Mouse (Mus musculus) megakaryocyte, embryonic 14.5 days (primary cell): ENCODE results near the gene Scg5.

Source experiments
- FLI1 ChIP-seq: IDR thresholded peaks from 2 replicates; pipeline ENCODE4 v1.6.1; 2012; ENCODE audit warnings: low read length, inconsistent platforms, mixed read lengths
- GATA1 ChIP-seq: IDR thresholded peaks from 3 replicates; pipeline ENCODE4 v1.6.1; 2012; ENCODE audit warnings: mixed read lengths, low read length, inconsistent platforms, borderline replicate concordance

- TF ChIP-seq GATA1: no peak
- no peak for TF ChIP-seq FLI1
These were observed 23.2 kb downstream of the Scg5 start for GRCm38 (mm10) chr2:113805765-113806164.
